Mouse (Mus musculus) ES-Bruce4 (cell line): Measurements from ENCODE around the gene Iqcg. TPM values are rescaled to one million over a fixed set of nuclear protein-coding genes. Genes with fewer than 3 reads are reported as not detected.

Experiments
- H3K27ac ChIP-seq: 2 replicates; pipeline ENCODE4 v1.5.1; 2012; ENCODE audit warnings: low read length, inconsistent platforms; ENCODE audit not compliant: insufficient read depth
- H3K27me3 ChIP-seq: 2 replicates; pipeline ENCODE4 v1.6.1; 2012; ENCODE audit warnings: mild to moderate bottlenecking, low read length, inconsistent platforms; ENCODE audit not compliant: control insufficient read depth, poor library complexity, insufficient read depth, severe bottlenecking
- H3K36me3 ChIP-seq: 2 replicates; pipeline ENCODE4 v1.6.1; 2012; ENCODE audit warnings: inconsistent platforms, mild to moderate bottlenecking, low read length, moderate library complexity; ENCODE audit not compliant: control insufficient read depth, poor library complexity, insufficient read depth, severe bottlenecking
- H3K4me1 ChIP-seq: one replicate; pipeline ENCODE4 v1.8.1; 2011; ENCODE audit warnings: low read length; ENCODE audit not compliant: control insufficient read depth, insufficient read depth
- H3K4me3 ChIP-seq: 2 replicates; pipeline ENCODE4 v1.5.1; 2011; ENCODE audit warnings: low read depth, mild to moderate bottlenecking, low read length
- H3K9ac ChIP-seq: 2 replicates; pipeline ENCODE4 v1.6.1; 2012; ENCODE audit warnings: low read depth, mild to moderate bottlenecking, inconsistent platforms; ENCODE audit not compliant: poor library complexity, severe bottlenecking
- H3K9me3 ChIP-seq: replicated peaks from 2 replicates; pipeline ENCODE4 v1.6.1; 2012; ENCODE audit warnings: mild to moderate bottlenecking, low read length, inconsistent platforms; ENCODE audit not compliant: control insufficient read depth, poor library complexity, insufficient read depth, severe bottlenecking
- CTCF ChIP-seq: IDR thresholded peaks from one replicate; pipeline ENCODE4 v1.8.1; 2011; ENCODE audit warnings: low read depth, low read length
- EP300 ChIP-seq: IDR thresholded peaks from 2 replicates; pipeline ENCODE4 v1.6.1; 2011; ENCODE audit warnings: low read depth, low read length; ENCODE audit not compliant: insufficient read depth
- POLR2A ChIP-seq: IDR thresholded peaks from one replicate; pipeline ENCODE4 v1.8.1; 2011; ENCODE audit warnings: low read length; ENCODE audit not compliant: insufficient read depth
- polyA plus RNA-seq: library from polyadenylated mRNA; stranded (reverse); fragments of >200 nt; gene quantifications from 2 replicates; pipeline ENCODE4 v1.2.4, GENCODE M21; 2011; ENCODE audit warnings: low read depth; ENCODE audit not compliant: missing spikeins, insufficient read depth, insufficient read length

The Iqcg gene
- polyA plus RNA-seq, 1 experiment, result 19.8 TPM

- H3K9ac ChIP-seq, result no peak overlapping the region
- H3K4me1 ChIP-seq, result peaks cover 3% of the 10 kb centered on the region
- no peaks in the 10 kb centered on the region for H3K27me3 ChIP-seq
- no peak overlapping the region for H3K27ac ChIP-seq
- H3K4me3 ChIP-seq, result no peak overlapping the region
- H3K36me3 ChIP-seq, result no peaks in the 10 kb centered on the region
- no peaks in the 10 kb centered on the region for H3K9me3 ChIP-seq
- no peak for TF ChIP-seq EP300
- no peak for TF ChIP-seq CTCF
- no peak for TF ChIP-seq POLR2A
These were observed 20.1 kb upstream of the Iqcg start for GRCm38 (mm10) chr16:33076078-33076477.

- H3K36me3 ChIP-seq, result no peaks in the 10 kb centered on the region
- no peak overlapping the region for H3K4me3 ChIP-seq
- no peaks in the 10 kb centered on the region for H3K27me3 ChIP-seq
- H3K9me3 ChIP-seq, result no peaks in the 10 kb centered on the region
- TF ChIP-seq EP300 (no peak), POLR2A (no peak), CTCF (no peak)
- H3K4me1 ChIP-seq, result peaks cover 3% of the 10 kb centered on the region
- H3K9ac ChIP-seq, result no peak overlapping the region
- H3K27ac ChIP-seq, result no peak overlapping the region
These were observed 18.9 kb upstream of the Iqcg start for GRCm38 (mm10) chr16:33074967-33075366.

- H3K4me3 ChIP-seq, result no peak overlapping the region
- no peak overlapping the region for H3K27ac ChIP-seq
- H3K9me3 ChIP-seq, result no peaks in the 10 kb centered on the region
- no peaks in the 10 kb centered on the region for H3K27me3 ChIP-seq
- no peaks in the 10 kb centered on the region for H3K36me3 ChIP-seq
- H3K9ac ChIP-seq, result no peak overlapping the region
- TF ChIP-seq CTCF (no peak), POLR2A (no peak), EP300 (no peak)
- H3K4me1 ChIP-seq, result no peaks in the 10 kb centered on the region
These were observed 17.0 kb upstream of the Iqcg start for GRCm38 (mm10) chr16:33072871-33073557.

GRCm38 (mm10) chr16:33070928-33071327, 14.9 kb upstream of the Iqcg start:
- Histone ChIP-seq H3K4me3 (no peak overlapping the region), H3K9me3 (no peaks in the 10 kb centered on the region), H3K27ac (no peak overlapping the region), H3K9ac (no peak overlapping the region), H3K36me3 (no peaks in the 10 kb centered on the region), H3K27me3 (no peaks in the 10 kb centered on the region), H3K4me1 (no peaks in the 10 kb centered on the region)
- no peak for TF ChIP-seq POLR2A
- no peak for TF ChIP-seq EP300

- Histone ChIP-seq H3K27ac (no peak overlapping the region), H3K36me3 (peaks cover 13% of the 10 kb centered on the region), H3K4me3 (no peak overlapping the region), H3K9me3 (no peaks in the 10 kb centered on the region), H3K27me3 (no peaks in the 10 kb centered on the region), H3K4me1 (no peaks in the 10 kb centered on the region), H3K9ac (no peak overlapping the region)
- peak; percentile 12 for TF ChIP-seq CTCF
- no peak for TF ChIP-seq EP300
These were observed 8.6 kb upstream of the Iqcg start for GRCm38 (mm10) chr16:33064636-33065035.

- Histone ChIP-seq H3K4me3 (peak overlapping the region; percentile 90), H3K4me1 (no peaks in the 10 kb centered on the region), H3K36me3 (peaks cover 27% of the 10 kb centered on the region), H3K27me3 (no peaks in the 10 kb centered on the region), H3K27ac (no peak overlapping the region), H3K9me3 (no peaks in the 10 kb centered on the region), H3K9ac (peak overlapping the region; percentile 78)
- TF ChIP-seq CTCF (no peak), POLR2A (no peak), EP300 (no peak)
These were observed 7.2 kb upstream of the Iqcg start for GRCm38 (mm10) chr16:33063267-33063666.
